Mouse (Mus musculus) kidney, adult 11 months (tissue): ENCODE measurements at regions not wholly inside any gene's neighbourhood (a gene's known extent, or its start where the extent isn't known, plus 50 kb on each side); places are given as distances from the start of the nearest gene placed in this dataset.

Source experiments
- DNase-seq: peaks from one replicate; pipeline ENCODE4 v3.0.0; 2022

DNA sequence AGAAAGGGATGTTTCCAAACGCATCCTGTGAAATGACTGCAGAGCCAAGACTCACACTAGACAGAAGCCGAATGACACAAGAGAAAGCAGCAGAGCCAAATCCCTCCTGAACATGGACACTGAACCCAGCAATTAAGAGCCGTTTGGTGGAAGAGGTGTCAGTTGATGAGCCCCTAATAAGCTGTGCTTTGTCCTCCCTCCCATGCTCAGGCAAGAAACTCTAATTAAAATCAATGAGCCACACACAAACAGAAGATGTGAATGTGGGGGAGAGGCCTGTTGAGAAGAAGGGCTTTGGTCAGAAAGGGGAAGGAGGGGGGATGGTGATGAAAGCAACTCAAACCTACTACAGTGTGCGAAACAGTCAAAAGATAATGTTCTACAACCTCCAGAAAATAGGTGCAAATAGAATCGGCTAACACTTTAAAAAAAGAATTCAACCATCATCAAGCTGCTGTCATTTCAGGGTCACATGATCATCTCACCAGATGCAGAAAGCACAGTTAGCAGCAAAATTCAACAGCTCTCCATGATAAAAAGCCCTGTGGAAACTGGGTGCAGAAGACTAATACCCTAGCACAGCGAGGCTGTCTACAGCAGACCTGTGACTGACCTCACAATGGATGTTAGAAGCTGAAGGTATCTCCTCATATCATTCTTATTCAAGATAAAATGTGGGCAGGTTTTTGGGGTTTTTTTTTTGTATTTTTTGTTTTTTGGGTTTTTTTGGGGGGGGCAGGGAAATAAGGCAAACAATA lies 153.2 kb upstream of the Gm15217 start:
- no peak for DNase-seq

DNA sequence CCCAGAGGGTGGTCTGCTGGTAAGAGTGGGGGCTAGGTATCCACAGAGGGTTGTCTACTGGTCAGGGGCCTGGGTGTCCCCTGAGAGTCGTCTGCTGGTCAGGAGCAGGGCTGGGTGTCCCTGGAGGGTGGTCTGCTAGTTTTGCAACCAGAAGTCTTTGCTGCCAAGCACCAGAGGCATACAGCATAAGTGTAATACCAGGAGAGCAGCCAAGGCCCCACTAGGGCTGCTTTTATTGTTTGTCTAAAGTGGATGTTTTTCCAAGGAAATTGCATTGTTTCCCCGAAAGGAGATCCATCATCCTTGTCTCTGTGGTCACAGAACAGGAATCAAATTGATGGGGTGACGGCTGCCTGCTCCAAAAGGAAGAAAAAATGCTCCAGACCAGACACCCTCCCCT lies 145.2 kb upstream of the Gm15217 start:
- peak; percentile 6 for DNase-seq

DNA sequence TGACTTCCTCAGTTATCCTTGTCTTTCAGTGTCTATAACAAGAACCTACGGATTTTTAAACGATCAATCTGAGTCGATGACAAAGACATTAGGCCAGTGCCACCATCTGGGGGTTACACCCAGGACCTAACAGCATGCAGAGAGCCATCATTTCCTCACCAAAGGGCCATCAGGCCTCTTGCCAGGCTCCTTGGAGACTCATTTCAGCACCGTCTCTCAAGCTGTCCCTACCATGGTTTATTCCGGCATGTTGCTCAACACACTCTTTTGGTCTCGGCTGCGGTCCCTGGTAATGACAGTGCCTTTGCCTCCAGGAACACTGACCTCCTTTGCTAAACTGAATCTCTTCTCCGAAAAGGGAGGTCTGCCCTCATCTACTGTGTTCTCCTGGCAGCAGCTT lies 144.4 kb upstream of the Gm15217 start:
- DNase-seq: no peak

DNA sequence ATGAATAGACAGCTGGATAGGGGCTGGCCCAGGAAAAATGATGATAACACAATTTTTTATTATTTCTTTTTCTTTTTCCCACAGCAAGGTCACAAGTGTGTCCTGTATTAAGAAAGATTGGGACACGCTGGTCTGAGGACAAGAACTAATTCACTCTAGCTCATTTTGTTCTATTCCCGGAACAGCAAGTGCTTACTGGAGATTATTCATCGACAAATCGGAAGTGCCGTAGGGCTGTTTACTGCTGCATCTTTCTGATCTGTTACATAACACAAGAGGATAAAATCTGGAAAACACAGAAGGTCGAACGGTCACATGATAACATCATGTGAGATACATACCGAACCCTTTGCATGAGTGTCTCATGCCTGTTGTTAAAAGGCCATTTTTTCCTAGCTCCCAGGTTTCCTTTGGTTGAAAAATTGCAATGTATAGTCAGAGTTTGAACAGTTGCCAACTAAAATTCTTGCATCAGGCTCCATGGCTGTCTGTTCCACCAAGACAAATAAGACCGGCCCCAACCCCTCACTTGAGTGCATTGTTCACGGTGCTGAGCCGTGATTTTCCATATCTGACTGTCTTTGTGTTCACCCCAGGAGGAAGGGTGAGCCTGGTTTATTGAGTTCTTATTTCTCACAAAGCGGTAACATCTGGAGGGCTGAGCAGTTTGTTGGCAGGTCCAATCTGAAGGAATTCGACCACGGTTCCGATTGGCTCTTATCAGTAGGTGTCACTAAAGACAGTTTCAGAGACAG lies 139.0 kb upstream of the Gm15217 start:
- DNase-seq: peak; percentile 14

DNA sequence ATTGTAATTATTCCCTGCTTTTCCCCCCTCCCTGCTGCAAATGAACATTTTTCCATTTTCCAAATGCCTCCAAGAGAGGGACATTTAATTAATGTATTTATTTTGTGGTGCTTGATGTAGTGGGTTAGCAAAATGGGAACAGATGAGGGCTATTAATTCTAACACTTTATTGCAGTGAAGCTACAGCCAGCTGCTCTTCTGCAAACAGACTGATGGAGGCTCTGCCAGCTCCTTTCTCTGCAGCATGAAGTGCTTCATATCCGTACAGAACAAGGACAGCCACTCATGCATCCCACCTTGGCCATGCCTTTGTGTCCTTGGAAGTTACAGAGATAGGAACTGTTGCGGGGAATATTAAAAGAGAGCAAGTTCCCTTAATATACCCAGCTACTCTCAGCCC lies 138.3 kb upstream of the Gm15217 start:
- DNase-seq: no peak

DNA sequence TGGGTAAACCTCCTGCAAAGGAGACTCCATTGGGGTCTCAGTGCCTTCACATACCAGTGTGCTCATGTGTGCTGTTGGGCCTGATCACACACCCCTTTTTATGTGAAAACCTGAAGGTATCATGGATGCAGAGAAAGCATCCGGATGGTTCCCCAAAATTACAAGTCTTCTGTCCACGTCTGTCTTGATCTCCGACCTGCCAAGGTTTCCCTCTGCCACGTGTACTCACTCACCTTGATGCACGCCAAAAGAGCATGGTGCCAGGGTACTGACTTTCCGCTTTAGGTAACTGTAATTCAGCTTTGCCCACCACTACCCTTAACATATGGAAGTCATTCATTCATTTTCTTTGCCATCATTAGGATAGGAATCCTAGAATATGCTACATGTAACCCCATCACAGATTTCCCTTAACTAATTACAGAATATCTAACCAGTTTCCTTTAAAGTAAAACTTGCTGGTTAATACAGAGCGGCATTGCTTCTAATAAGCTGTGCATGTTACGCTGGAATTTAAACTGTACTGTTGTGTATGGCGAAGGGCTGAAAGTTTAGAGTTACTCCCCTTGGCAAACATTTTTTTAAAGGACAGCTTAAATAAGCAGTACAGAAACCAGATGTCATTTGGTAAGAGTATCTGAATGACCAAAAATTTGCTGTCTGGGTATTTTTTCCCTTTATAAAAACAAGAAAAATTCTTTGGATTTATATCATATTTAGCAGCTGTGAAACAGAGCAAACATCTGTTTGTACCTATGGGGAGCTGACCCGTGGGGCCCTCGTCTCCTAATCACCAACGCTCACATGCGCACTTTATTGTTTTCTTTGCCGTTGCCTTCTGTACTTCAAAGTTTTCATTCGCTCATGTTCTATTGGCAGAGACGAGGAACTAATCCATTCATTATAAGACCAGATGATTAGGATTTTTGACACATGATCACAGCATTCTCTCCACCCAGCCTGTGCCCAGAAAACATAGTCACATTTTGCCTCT lies 131.4 kb upstream of the Gm15217 start:
- no peak for DNase-seq

DNA sequence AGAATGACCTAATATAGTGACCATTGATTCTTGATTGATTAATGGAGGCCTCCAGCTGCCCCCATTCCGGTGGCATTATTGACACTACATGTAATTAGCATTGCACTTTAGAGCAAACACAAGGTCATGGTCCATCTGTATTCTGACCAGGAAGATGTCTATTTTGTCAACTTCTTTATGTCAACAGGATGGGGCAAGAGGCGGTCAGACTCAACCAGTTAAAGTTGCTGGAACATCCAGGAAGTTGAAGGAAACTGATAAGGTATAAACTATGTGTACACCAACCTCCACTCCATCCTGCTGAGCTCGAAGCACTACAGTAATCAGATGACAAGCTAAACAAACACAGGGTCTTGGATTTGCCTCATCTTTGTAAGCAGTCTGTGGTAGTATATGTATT lies 130.1 kb upstream of the Gm15217 start:
- no peak for DNase-seq

DNA sequence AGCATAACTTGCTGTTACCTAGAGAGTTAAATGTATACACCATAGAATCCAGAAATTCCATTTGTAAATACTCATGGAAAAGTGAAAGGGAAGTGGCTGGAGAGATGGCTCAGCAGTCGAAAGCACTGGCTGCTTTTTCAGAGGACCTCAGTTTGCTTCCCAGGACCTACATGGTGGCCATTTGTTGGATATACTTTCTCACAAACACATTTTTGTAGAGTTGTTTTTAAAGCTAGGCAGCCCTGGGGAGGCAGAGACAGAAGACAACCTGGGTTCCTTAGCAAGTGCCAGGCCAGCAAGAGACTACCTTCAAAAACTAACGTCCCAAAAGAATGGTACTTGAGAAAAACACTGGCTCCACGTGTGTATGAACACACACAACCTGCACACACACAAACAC lies 124.0 kb upstream of the Gm15217 start:
- no peak for DNase-seq

DNA sequence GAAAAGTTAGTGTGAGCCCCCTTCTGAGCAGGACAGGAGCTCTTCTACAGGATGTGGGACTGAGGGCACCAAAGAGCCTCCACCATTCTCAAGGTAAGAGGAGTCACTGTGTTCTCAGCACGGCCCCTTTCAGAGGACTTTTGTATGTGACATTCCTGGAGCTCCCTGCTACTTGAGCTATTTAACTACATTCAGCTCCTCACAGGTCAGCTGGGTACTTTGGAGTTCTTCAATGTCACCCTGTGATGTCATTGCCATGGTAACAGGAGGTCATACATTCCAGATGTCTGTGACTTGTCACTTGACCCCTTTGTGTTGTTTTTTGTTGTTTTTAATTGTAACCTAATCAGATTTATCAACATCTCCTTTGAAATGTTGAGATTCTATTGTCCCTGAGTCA lies 122.9 kb upstream of the Gm15217 start:
- no peak for DNase-seq

DNA sequence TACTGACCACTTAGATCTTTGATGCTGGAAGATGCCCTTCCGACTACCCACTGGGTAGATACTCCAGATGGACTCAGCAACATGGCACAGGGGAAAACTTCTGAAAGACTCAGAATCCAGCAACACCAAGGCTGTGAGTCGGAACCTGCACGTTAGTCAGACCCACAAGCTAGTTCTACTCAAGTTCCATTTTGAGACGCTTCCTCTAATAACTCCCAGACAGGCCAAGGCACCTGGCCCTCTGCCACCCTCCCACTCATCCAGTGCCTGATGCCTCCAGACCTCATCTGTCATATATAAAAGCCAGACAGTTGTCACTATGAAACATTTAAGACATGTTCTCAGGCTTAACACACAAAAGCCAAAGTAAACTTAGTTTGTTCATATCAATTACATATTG lies 121.9 kb upstream of the Gm15217 start:
- no peak for DNase-seq

DNA sequence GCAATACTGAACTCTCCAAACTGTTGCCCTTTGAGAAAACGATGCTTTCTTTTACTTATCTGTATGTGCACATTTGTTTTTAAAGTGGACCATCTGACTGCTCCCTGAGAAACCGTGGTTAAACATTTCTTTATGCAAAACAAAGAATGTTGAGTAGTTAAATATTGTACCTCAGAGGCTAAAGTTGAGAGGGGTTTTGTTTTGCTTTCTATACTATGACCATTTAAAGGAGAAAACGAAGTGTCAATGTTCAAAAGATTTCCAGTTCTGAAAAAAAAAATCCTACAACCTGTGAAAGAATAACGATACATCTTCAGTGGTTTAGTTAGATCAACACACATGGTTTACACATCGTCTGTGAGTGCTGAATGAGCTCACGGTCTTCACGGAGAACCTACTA lies 120.7 kb upstream of the Gm15217 start:
- no peak for DNase-seq

DNA sequence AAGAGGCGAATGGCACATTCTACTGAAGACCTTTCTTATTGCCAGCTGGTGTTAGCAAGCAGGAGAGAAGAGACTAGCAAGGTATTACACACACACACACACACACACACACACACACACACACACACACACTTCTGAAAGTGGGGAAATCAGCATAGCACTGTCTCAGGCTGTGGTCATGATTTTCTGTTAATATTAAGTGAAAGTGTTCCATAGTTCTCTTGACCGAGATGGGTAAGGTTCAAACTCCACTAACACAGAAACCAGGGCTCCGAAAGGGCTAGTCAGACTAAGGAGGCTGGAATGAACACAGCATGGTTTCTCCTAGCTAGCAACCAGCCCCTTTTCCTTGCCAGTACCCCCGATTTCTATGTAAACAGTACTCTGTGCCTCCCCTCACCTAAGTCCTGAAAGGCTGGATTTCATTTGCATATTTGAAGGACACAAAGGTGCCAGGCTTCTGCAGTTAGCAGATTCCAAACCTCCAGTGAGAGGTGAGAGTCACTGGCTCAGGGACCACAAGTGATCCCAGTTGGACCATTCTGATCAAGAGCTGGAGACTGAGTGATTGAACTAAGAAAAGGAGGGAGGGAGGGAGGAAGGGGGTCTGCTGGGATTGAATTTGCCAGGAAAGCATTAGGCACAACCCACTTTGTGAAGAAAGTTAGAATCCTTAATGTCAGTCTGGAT lies 118.8 kb upstream of the Gm15217 start:
- peak; percentile 86 for DNase-seq

DNA sequence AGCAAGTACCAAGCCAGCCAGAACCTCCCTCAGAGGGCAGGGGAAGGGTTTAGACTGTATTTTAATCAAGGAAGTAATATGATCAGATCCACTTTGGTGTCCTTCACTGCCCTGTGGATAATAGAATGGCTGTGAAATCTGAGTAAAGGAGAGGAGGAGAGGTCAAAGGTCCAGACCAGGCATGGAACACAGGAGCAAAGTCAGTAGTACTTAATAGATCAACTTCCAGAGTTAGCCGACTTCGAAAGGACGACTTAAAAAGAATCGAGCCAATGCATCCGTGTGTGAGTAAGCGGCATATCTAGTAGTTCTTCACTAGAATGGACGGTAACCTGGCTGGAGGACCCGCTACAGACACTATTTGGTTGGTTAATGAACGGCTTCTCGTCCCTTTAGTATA lies 103.8 kb upstream of the Gm15217 start:
- DNase-seq: no peak

DNA sequence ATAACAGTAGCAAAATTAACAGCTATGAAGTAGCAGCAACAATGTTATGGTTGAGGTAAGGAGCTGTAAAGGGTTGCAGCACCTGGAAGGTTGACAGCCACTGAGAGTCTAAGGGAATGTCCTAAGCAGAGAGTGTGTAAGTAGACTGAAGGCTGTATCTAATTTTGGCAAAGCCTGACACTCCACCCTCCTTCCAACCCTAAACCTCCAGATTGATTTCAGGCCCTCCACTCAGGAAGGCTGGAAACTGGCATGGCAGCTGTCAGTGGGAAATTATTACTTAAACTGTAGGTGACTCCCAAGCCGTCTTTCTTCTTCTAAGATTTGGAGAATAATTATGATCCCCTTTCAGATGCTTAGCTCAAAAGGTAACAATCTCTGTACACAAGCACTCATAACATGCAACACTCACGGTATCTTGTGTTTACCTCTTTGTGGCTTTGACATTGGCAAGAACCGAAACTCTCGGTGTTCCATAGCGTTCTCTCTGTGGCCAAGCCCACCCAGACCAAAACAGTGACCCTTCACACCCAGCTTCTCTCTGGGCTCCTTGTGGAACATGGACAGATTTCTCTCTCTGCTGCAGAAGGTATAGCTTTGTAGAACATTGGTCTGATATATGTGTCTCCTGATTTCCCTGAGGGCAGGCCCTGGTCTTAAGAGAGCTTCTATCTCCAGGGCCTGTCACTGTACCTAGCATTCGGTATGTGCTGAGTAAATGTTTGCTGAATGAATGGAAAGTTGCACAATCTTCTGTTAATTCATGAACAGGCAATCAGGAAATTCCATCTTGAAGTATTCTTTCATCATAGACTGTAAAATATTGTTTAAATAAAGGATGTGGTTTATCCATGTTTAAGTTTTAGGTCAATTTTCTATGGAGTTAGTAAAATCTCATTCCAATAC lies 102.0 kb upstream of the Gm15217 start:
- DNase-seq: no peak

DNA sequence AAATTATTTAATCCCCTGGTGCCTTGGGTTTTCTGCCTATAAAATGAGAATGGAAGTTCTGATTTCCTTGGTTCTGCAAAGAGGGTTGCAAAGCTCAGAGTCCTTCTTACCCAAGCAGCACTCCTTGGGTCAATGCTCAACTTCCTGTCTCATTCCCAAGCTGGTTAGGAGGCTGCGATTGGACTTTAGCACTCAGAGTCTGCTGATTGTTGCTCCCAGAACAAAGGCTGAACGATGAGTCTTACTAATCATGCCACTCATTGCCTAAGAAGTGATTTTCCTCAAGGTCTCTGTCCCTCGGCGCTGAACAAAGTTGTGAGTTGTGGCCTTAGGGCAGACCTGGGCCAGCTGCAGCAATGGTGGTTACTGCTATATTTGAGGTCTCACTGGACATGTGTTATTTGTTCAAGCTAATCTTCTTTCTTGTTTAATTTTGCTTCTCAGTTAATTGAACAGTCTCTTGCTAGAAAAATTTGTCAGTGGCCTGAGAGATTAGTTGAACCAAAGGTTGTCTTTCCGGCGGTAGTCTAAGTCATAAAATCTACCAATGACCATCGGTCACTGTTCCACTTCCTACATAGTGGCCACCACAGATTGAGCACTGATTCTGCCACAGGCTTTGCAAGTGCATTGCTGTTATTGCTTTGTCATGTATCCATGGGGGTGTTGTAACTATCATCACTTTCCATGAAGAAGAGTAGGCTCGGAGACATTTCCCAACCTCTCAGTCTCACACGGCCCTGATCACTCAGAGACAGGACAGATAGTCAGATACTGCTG lies 101.2 kb upstream of the Gm15217 start:
- DNase-seq: peak; percentile 87

DNA sequence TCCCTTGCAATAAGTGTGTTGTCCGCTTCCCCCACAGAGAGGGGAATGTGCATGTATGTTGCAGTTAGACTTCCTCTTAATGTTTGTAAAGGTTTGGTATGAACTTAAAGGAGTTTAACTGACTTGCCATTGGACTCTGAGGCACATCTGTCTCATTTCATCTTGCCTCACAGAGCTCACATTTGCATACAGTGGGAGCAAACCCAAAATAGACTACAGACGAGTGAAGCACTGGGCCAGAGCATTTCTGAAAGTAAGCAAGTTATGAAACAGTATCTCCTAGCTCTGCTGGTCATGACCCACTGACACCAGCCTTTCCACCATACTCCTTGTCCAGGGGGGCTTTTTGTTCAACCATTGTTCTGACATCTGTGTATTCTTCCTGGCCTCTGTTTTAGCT lies 86.8 kb upstream of the Gm15217 start:
- no peak for DNase-seq

DNA sequence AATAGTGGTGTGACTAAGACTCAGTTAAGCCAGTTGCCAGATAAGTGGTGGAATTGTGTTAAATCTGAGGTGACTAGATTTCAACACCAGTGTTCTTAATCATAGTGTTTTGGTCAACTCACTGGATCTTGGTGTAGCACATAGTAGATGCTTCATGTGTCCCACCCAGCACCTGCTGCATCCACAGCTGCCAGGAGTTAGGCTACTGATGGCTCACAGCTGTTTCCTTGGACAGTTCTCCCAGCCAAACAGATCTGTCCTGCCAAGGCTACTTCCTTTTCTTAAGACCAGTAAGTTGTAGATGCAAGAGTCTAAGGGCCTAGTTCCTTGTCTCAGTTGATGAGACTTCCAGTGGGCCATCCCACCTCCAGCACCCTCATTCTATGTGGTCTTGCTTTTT lies 82.9 kb upstream of the Gm15217 start:
- no peak for DNase-seq

DNA sequence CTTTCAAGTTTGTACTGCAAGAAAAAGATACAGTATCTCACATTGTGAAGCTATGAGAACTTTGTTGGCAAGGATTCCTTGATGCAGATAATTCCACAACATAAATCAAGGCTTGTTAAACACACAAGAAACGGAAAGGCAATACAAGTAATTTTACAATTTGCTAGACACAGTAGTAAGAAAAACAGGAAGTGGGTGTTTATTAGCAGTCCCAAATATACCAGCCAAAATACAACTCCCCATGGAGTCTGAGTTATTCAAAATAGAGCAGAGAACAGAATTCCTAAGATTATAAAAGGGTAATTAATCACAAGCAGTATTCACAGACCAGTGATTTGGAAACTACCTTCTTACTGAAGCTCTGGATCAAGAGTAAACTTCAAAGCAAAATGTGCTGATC lies 78.7 kb upstream of the Gm15217 start:
- no peak for DNase-seq

DNA sequence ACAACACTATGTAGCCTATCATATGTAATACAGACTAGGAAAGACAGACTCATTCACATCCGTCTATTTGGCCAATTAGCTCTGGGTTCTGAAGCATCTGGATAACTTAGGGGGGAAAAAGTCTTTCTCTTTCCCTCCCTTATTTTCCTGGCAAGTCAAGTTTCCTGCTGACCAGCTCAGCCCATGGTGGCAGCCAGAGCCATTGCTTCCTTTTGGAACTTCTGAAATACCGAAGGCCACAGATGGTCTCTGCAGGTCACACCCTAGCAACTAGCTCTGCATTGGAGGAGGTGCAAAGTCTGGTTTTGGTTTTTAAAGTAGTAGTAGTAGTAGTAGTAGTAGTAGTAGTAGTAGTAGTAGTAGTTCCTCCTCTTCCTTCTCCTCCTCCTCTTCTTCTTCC lies 76.6 kb upstream of the Gm15217 start:
- DNase-seq: no peak

DNA sequence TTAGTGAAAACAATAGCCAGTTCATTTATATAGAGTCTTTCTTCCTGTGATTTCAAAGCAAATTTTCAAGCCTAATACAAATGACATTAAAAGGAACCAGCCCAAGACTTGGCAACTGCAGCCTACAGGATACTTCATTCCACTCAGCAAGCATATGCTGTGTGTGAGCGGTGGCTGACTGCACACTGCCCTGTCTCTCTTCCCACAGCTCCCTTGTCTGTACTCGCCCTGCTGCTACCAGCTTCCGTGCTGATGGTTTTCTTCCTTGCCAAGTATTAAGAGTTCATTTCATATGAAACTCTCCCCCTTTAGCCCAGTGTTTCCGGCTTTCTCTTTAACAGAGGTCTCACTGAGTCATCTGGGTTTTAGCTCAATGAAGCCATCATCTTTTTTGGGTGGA lies 73.9 kb upstream of the Gm15217 start:
- no peak for DNase-seq

DNA sequence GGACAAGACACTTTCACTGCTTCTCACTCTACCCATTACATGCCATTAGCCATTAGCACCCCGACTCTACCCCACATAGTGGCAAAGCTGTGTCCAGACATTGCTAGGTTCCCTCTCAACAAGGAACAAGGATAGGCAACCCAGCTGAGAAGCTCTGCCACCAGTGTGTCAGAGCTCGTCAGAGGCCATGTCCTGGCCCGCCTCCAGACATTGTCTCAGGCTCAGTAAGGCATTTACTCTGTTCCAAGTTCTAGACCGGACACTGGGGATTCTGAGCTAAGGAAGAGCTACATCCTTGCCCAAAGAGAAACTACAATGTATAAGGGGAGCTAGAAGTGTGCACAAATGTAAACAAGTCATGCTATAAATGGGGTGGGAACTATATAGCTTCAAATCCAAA lies 66.2 kb upstream of the Gm15217 start:
- DNase-seq: no peak
